Mouse (Mus musculus): Measurements from ENCODE around the gene Alkbh5.
A peak's percentile ranks its signal among the peaks of the same experiment; 100 is the strongest.

The Alkbh5 gene

DNA sequence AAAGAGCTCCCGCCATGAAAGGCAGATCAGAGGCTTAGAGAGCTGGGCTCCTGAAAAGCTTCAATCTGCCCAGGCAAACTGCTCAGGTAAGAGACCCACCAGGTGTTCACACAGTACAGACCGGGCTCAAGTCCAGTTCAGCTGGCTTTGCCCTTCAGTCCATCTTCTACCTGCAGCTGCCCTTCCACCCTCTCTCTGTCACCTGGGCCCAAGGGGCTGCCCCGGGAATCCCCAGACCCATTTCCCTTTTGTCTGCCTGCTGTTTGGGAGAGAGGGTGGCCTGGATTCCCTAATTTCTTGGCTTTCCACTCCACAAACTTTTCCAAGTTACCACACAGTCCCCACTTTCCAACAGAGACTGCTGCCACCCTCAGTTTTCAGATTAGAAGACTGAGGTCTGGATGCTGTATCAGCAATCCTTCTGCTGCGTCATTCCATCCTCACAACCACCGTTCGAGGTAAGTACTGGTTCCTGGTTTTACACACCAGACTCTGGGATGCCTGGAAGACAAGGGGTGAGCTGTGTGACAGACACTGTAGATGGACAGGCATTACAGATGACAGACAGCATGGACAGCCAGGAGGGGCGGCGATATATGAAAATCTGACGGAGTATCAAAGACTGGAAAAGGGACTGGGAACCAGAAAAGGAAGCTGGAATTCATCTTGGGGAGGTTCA is at the start of gene Alkbh5:
Gene Alkbh5, plus strand, starts transcription at position 202 of the 679 bp plus-strand sequence.
- DNase-seq (ENCODE audit: low read depth): peak; percentile 56

DNA sequence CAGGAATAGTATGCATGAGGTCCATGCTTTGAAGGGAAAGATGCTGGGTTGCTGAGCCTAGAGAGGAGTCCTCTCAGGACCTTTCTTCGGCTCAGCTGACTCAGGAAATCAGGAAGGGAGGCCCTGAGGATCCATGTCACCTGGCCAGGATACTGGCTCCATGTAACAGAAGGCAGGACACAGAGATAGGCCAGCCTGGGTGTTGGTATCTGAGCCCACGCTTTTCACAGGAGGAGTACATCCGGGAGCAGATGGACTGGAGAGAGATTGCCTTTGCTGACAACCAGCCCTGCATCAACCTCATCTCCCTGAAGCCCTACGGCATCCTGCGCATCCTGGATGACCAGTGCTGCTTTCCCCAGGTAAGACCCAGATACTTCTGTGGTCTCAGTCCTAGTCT is 43.5 kb upstream of the Alkbh5 start:
- DNase-seq (ENCODE audit: low read depth): no peak

DNA sequence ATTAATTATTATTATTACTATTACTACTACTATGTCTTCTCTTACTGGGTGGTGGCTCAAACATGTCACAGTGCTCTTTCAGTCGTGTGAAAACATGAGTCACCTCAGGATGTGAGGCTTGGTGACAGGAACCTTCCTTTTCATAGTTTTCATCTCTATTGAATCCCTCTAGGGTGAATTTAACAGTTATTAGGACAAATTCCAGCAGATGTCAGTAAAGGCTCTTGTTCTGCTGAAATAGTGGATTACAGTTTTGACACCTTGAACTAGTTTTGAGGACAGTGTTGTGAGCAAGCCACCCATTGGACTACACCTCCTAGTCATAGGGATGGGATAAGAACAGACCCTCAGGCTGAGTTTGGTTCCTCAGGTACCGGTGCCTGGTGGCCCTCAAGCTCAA is 40.5 kb upstream of the Alkbh5 start:
- DNase-seq (ENCODE audit: low read depth): peak; percentile 60

DNA sequence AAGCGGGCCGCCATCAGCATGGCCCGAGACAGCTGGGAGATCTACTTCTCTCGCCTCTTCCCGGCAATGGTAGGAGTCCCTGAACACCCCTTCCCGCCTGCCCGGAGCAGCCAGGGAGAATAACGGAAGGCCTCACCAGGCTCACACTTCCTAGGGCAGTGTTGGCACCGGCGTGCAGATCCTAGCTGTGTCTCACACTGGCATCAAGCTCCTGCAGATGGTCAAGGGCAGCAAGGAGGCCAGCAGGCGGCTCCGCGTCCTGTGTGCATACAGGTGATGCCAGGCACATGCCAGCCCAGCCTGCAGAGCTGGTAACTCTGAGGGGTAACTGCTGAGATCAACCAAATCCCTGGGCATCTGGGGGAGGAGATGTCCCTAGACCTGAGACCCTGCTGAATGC is 28.9 kb upstream of the Alkbh5 start:
- no peak for DNase-seq (ENCODE audit: low read depth)

DNA sequence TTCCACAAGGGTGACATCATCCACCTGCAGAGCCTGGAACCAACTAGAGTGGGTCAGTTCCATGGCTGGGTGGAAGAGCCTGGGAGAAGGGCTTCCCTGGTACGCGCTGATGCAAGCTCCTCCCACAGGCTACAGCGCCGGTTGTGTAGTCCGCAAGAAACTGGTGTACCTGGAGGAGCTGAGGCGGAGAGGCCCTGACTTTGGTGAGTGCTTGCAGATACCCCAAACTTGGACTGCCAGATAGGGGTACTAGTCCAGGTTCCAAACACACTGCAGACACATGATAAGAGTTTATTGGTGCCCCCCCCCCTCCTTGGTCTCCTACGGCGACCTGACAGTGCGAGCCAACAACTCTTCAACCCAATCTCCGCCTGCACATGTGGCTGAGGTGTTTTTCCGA is 27.2 kb upstream of the Alkbh5 start:
- DNase-seq (ENCODE audit: low read depth): no peak

DNA sequence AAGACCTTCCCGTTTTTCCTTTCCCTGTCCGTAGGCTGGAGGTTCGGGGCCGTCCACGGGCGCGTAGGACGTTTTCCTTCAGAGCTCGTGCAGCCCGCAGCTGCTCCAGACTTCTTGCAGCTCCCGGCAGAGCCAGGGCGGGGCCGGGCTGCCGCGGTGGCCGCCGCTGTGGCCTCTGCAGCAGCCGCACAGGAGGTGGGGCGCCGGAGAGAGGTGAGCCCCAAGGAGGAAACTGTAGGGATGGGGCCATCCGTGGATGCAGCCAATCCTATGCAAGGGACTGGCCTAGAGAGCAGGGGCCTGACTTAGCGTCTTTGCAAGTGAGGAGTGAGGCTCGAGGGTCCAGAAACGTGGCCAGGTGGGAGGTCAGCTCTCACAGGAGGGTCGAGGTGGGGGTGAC is 26.7 kb upstream of the Alkbh5 start:
- DNase-seq (ENCODE audit: low read depth): no peak

DNA sequence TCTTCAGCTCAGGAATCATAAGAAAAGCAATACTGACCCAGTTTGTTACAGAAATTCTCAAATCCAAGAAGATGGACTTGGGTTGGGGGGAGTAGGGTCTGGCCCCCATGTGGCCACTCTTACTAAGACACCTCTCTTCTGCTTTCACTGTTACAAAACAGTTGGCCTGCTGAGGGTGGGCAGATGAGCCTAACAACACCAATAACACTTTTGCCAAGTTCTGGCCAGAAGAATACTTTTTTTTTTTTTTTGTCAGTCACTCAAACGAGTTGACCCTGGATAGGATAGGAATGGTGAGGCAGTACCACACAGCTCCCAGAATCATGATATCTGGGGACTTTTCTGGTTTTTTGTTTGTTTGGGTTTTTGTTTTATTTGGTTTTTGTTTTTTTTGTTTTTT is 24.3 kb upstream of the Alkbh5 start:
- no peak for DNase-seq (ENCODE audit: low read depth)

DNA sequence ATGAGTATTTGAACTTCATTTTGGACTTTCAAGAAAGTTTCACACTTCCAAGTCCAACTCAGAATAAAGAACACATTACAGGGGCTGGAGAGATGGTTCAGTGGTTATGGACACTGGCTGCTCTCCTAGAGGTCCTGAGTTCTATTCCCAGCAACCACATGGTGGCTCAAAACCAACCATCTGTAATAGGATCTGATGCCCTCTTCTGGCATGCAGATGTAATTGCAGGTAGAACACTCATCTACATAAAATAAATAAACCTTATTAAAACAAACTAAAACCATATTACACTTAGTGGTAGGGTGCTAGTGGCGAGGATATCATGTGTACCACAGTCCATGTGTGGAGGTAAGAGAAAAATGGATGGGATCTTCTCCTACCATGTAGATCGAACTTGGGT is 23.7 kb upstream of the Alkbh5 start:
- peak; percentile 24 for DNase-seq (ENCODE audit: low read depth)

DNA sequence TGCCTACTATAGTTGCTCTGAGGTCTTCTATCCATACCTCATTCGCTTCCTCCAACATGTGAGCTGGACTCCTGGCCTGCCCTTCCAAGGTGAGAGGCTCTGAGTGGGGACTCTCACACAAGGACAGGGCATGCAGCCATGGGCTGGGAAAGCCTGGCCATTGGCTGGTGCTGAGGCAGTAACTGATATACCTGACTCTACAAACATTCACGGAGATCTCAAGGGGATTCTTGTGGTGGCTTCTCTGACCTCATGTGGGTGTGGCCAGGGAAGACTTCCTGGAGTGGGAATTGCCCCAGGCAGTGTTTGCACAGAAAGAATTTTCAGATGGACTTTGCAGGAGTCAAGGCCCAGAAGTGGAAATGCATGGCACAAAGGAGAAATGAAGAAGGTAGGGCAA is 21.2 kb upstream of the Alkbh5 start:
- no peak for DNase-seq (ENCODE audit: low read depth)

DNA sequence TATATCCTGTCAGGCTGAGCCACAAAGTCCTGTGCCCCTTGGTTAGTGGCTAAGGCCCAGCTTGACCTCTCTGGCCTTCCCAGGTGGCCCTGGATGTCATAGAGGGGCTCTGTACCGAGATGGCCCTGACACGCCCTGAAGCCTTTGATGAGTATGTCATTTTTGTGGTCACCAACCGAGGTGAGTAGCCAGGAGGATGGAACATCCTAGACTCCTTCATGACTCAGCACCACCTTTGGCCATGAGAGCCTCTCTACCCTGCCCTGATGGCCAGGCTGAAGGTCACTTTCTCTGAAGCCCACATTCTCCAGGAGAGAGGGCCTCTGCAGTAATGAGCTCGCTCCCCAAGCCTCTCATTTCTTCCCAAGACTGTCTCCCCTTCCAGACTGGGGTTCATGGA is 17.9 kb upstream of the Alkbh5 start:
- no peak for DNase-seq (ENCODE audit: low read depth)

DNA sequence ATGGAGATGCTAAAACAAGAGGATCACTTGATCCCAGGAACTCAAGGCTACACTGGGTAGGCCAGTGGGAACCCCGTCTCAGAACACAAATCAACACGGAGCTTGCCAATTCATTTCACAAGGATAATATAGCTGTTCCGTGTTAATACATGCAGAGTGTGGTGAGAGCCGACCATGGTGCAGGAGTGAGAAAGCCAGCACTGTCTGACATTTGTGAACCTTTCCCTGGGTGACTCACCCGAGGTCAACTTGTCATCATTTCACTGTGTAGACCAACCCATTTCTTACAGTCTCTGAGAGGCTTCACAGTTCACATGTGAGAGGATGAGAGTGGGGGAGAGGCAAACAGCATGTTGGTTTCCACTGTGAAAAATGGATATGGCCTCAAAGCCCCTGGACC is 14.2 kb upstream of the Alkbh5 start:
- no peak for DNase-seq (ENCODE audit: low read depth)

DNA sequence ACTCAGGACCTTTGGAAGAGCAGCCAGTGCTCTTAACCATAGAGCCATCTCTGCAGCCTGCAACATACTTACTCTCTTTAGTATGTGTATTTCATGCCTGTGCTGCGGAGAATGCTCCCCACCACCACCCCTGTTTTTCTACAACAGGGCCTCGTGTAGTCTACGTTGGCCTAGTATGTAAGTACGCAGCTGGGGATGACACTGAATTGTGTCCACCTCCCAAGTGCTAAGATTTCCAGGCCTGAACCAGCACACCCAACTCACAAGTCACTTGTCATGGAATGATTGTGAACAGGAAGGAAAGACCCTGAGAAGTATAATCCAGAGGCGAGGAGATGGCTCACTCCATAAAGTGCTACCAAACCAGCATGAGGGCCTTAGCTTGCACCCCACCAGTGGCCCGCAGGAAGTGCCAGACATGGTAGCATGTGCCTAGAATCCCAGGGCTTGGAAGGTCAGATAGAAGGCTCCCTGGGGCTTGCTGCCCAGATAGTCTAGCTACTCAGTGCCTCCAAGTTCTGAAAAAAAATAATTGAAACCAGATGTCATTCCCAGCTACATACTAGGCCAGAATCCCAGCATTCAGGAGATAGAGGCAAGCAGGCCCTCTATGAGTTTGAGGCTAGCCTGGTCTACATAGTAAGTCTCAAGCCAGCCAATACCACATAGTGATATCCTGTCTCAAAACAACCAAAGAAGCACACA is 13.4 kb upstream of the Alkbh5 start:
- DNase-seq (ENCODE audit: low read depth): no peak

DNA sequence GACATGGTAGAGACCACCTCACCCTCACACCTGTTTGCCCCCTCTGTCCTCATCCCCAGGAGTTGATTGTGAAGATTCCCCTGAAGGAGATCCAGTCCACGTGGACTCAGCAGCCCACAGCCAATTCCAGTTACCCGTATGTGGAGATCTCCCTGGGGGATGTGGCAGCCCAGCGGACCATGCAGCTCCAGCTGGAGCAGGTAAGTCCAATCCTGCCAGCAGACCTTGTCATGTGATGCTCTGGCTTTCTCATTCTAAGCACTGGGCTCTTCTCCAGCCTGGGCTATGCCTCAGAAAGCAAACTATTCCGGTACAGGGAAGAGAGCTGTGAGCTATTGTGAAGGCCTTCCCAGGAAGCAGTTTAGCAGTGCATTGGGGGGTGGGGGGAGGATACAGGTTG is 9.7 kb upstream of the Alkbh5 start:
- DNase-seq (ENCODE audit: low read depth): no peak

DNA sequence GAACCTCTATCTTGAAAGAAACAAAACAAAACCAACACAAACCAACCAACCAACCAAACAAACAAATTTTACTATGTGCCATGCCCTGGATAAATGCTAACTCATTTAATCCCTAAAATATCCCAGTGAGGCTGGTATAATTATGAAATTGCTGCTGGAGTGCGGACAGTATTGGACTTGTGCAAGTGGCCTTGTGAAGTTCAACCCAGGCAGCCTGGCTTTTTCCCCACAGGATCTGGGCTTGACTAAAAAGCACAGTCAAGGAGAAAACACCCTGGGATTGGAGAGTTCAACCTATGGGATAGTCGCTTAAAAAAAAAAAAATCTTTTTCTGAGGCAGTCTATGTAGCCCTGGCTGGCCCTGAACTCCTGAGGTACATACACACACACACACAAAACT is 505 bp upstream of the Alkbh5 start:
- no peak for DNase-seq (ENCODE audit: low read depth)

DNA sequence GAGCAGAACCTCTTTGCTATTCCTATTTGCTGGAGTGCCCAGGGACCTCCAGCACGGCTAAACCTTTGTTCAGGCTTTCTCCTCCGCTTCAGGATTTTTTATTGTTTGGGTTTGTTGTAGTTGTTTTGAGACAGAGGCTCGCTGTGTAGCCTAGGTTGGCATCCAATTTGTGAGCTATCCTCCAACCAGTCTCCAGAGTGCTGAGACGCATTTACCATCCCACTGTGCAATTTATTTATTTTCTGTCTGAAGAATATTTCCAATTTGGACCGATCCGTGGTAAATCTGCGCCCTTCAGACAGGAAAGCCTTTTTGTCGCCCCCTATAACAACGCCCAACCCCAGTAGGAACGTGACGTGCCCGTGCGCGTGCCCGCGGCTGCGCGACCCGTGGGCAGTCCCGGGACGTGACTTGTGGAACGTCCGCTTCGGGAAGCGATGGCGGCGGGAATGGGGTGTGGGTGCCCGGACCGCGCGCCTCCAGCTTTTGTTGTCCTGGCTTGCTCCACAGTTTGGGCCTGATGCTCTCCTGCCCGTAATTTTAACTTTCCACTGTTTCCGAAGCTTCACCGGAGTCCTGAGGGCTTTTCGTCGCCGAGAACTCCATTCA is 782 bp downstream of the Alkbh5 start:
- DNase-seq (ENCODE audit: low read depth): no peak

DNA sequence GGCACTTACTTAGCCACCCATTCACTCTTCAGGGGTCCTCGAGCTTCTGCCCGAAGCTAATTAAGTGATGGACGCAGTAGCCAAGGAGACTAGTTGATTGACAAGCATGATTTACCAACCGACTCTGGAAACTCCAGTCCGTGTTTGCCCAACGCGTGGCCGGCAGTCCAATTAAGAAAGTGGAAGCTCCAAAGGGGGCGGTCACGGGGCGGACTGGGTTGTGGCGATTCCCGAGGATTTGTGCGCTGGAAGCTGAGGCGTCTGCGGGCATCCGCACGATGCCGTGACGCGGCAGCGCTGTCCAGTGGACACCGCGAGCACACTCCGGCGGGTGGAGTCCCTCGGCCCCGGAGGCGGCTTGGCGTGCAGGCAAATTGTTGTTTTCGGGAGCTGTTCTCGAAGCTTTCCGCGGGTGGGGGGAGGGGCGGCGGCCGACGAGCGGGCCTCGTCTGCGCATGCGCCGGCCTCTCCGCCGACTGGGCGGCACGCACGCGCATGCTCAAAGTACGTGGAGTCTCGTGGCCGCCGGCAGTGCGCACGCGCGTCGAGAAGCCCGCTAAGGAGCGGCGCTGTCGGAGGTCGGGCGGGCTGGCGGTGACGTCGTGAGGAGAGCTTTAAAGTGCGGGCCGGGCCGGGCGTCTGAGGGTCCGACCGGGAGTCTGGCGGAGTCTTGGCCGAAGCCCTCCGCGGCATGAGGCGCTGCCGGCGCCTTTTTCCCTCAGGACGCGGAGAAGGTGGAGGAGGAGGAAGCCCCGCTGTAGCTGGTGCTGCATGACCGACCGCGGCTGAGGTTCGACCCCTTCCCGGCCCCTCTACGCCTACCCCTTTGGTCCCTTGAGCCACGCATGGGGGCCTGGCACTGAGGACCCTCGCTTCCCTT is 1.5 kb downstream of the Alkbh5 start:
- DNase-seq (ENCODE audit: low read depth): peak; percentile 100

DNA sequence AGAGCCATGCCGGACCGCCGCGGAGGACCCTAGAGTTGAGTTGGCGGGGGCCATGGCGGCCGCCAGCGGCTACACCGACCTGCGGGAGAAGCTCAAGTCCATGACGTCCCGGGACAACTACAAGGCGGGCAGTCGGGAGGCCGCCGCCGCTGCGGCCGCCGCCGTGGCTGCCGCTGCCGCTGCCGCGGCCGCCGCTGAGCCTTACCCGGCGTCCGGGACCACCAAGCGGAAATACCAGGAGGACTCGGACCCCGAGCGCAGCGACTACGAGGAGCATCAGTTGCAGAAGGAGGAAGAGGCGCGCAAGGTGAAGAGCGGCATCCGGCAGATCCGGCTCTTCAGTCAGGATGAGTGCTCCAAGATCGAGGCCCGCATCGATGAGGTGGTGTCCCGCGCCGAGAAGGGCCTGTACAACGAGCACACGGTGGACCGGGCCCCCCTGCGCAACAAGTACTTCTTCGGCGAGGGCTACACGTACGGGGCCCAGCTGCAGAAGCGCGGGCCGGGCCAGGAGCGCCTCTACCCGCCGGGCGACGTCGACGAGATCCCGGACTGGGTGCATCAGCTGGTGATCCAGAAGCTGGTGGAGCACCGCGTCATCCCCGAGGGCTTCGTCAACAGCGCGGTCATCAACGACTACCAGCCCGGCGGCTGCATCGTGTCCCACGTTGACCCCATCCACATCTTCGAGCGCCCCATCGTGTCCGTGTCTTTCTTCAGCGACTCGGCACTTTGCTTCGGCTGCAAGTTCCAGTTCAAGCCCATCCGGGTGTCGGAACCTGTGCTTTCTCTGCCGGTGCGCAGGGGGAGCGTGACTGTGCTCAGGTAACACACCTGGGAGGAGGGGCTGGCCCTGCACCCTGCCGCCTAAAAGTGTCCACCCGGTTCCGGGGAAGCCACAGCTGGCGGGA is 2.4 kb downstream of the Alkbh5 start:
- DNase-seq (ENCODE audit: low read depth): peak; percentile 31

DNA sequence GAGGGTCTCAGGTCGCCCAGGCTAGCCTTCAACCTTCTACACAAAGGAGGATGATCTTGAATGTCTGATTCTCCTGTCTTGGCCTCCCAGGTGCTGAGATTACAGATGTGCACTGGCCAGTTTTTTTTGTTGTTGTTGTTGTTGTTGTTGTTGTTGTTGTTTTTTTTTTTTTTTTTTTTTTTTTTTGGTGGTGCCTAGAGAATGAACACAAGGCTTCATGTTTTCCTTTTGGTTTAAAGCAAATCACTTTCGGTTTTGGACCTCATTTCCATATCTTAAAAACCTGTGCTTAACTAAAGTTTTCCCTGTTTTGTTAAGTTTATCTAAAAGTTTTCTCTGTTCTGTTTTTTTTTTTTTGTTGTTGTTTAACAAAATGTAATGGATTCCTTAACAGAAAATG is 3.4 kb downstream of the Alkbh5 start:
- DNase-seq (ENCODE audit: low read depth): peak; percentile 16

DNA sequence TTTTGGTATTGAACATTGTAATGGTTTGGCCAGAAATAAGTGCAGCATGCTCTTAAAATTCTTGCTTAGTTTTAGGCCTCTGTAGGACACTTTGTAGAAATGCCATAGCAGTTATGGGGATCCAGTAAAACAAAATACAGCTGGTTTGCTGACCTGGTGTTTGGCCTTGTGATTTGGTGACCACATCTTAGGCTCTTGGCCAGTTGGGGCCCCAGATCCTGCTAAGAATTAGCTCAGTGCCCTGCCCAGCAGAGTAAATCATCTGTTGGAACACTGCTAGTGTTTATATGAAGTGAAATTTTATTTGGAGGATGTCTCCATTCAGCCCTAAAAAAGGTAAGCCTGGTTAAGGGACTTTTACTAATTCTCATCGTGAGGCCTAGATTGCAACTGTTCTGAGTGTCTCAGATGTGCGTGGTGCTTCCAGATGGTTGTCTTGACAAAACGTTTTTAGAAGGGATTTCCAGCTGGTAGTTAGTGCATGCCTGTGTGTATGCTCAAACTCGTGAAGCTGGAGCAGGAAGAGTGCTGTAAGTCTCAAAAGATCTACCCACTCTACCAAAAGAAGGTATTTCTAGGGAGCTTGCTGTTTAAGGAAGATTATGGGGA is 3.9 kb downstream of the Alkbh5 start:
- DNase-seq (ENCODE audit: low read depth): peak; percentile 58

DNA sequence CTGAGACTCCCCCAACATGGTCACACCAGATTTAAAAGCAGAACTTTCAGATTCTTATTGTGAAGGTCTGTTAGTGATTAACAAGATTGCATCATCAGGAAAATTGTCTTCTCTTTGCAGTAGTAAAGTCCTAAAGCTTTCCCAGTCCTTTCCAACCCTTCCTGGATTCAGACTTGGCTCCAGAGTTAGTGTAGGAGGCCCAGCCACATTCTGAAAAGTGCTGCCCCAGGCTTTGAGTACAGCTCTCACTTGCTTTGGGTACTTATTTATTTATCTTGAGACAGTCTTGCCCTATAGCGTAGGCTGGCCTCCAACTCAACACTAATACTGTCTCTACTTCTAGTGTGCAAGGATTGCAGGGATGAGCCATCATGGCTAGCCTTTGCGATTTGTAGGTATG is 4.6 kb downstream of the Alkbh5 start:
- DNase-seq (ENCODE audit: low read depth): no peak

DNA sequence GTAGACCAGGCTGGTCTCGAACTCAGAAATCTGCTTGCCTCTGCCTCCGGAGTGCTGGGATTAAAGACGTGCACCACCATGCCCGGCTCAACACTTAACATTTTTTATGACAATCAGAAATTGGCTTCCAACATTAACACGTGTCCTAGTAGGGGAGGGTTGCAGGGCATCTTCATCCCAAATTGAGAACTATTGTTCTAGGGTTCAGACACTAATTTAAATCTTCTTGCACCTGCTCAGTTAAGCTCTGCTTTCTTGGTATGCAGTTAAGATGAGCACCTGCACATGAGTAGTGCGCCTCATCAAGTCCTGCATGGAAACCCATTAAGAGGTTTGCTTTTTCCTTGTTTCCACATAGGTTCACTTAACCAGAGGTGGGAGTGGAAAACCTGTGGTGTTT is 5.7 kb downstream of the Alkbh5 start:
- no peak for DNase-seq (ENCODE audit: low read depth)
